1 mouse cellular context compared by ENCODE assay signal in genomic region chr11:11777246-11777645, GRCm38 (mm10).
TF ChIP-seq lines count a peak whose summit lies in the region.

No protein-coding gene starts in this region.

TF ChIP-seq in CH12.LX, 34 proteins besides CTCF, POLR2A, EP300 and RAD21 (continued from another document):
- TF ChIP-seq JUN (IDR thresholded peaks at IDR 0.05; ENCODE audit: insufficient read depth, low read depth, low read length): no peak; the same call in 1 of the 2 replicates
- TF ChIP-seq HCFC1 (IDR thresholded peaks at IDR 0.05; ENCODE audit: low read depth, low read length): no peak
- TF ChIP-seq TCF12 (IDR thresholded peaks at IDR 0.05; ENCODE audit: low read depth, low read length): no peak
- TF ChIP-seq ELF1 (IDR thresholded peaks at IDR 0.05; ENCODE audit: low read depth, low read length): no peak
- no peak for TF ChIP-seq ZC3H11A (IDR thresholded peaks at IDR 0.05; ENCODE audit: low read depth, low read length)
- TF ChIP-seq E2F4 (IDR thresholded peaks at IDR 0.05; ENCODE audit: insufficient replicate concordance, low read depth, low read length): no peak
- 0 out of 2 replicates have a peak, but pooled peaks have one; percentile 24 for TF ChIP-seq CHD1 (IDR thresholded peaks at IDR 0.05; ENCODE audit: low read depth, low read length)
